Mouse (Mus musculus) T-helper 2 cell (primary cell): ENCODE results near the gene Kdm6b.

Experiments
- in situ Hi-C: fragments of 300-600 bp; cut with MboI, MseI; formaldehyde crosslinking; loops from one replicate; pipeline ENCODE4 v1.15.1; 2025; ENCODE audit warnings: high pct_unique_total_duplicates

Gene Kdm6b

DNA sequence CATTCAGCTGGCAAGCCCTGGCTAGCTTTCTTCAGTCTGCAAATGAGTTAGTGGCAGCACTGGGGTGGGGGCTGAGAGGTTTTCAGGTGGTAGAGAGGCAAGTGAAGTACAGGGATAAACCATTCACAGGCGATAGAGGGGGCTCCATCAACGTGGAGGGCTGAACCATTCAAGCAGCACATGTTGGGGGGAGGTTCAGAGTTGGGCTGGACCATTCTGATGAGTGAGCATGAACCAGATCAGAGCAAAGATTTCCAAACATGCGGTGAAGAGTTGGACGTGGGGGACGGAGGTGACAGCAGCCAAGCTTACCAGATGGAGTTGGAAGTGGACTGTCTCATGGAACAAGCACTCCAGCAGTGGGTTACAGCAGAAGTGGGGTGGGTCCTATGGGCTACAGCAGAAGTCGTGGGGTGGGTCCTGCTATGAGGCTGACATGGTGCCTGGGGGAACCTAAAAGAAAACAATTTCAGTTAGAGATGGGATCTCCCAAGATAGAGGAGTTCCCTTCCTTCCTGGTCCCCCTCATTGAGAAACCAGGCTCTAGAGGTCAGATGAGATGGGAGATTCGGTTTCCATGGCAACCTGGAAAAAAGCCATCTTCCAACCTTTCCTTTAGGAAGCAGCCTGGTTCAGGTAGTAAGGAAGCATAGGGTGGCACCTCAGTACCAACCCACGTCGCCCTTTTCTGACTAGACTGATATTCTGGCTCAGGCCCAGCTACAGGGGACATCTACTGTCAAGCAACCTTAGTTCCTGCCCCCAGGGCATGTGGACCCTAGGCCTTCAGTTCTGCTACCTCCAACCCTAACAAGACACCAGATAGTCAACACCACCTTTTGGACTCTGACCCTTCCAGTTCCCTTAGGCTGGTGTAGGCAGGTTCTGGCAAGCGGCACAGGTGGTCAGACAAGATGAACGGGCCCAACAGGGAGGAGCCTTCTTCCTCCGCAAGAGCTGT lies at the start of gene Kdm6b:
TSS of gene Kdm6b (minus strand) at position 455 of the 961 bp plus-strand sequence.
- in situ Hi-C loops = loop anchor here (25.0 kb wide), 1 partner anchor 1249 kb away; the partner anchor contains the start of genes Eno3, Pfn1 and Spag7

DNA sequence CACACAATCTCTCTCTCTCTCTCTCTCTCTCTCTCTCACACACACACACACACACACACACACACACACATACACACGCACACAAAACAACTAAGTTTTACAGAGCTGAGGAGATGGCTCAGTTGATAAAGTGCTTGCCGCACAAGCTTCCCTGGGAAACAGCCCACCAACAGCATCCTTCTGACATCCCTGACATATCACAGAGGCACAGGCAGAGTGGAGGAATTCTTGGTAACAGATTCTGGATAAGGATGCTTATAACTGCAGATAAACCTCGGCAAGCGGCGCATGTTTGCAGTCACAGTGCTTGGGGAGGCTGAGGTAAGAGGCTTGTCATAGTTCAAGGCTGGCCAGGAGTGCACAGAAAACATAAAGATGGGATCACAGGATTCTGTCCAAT lies 48.1 kb upstream of the Kdm6b start:
- in situ Hi-C loops = no loop called here

DNA sequence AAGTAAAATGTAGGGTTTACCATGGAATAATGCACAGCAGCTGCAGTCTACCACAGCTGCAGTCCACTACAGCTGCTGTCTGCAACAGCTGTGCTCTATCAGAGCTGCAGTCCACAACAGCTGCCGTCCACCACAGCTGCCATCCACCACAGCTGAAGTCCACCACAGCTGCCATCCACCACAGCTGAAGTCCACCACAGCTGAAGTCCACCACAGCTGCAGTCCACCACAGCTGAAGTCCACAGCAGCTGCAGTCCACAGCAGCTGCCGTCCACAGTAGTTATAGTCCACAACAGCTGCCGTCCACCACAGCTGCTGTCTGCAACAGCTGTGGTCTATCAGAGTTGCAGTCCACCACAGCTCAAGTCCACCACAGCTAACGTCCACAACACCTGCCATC lies 46.4 kb upstream of the Kdm6b start:
- in situ Hi-C loops = no loop called here

DNA sequence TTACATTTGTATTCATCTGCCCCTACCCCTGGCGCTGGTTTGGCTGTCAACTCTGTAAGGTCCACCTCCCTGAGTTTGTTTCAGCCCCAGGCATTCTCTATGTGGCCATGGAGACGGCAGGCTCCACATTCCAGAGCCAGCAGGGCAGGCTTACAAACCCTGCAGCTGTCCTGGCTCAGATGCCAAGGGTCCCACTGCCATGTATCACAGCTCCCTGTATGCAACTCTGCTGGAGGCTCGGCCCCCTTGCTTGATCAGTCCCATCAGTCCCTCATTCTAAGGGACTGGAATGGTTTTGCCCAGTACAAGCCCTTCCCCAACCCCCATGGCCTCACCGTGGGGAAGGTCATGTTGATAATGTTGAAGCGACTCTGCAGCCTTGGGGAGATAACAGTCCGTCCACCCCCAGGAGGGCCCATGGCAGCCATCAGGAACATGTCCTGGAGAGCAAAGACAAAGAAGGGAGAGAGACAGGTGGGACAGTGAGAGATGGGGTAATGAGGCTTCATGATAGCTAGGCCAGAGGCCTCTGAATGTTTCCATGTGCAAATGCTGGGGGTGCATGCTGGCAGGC lies 43.6 kb upstream of the Kdm6b start:
- in situ Hi-C loops = no loop called here

- in situ Hi-C loops = no loop called here
Measured at GRCm38 (mm10) chr11:69452114-69452867, 38.8 kb upstream of the Kdm6b start.

- in situ Hi-C loops = no loop called here
Measured at GRCm38 (mm10) chr11:69447299-69447698, 33.8 kb upstream of the Kdm6b start.

GRCm38 (mm10) chr11:69443328-69443727 lies 29.9 kb upstream of the Kdm6b start:
- in situ Hi-C loops = no loop called here

- in situ Hi-C loops = no loop called here
Measured at GRCm38 (mm10) chr11:69437291-69437690, 23.8 kb upstream of the Kdm6b start.

- in situ Hi-C loops = no loop called here
Measured at GRCm38 (mm10) chr11:69433189-69433588, 19.7 kb upstream of the Kdm6b start.

GRCm38 (mm10) chr11:69432640-69432982 lies 19.1 kb upstream of the Kdm6b start:
- in situ Hi-C loops = no loop called here

- in situ Hi-C loops = no loop called here
Measured at GRCm38 (mm10) chr11:69431829-69432639, 18.6 kb upstream of the Kdm6b start.

- in situ Hi-C loops = no loop called here
Measured at GRCm38 (mm10) chr11:69430631-69431030, 17.2 kb upstream of the Kdm6b start.

- in situ Hi-C loops = no loop called here
Measured at GRCm38 (mm10) chr11:69429313-69429712, 15.8 kb upstream of the Kdm6b start.

GRCm38 (mm10) chr11:69428751-69429150 lies 15.3 kb upstream of the Kdm6b start:
- in situ Hi-C loops = no loop called here

GRCm38 (mm10) chr11:69426246-69426645 lies 12.8 kb upstream of the Kdm6b start:
- in situ Hi-C loops = no loop called here

DNA sequence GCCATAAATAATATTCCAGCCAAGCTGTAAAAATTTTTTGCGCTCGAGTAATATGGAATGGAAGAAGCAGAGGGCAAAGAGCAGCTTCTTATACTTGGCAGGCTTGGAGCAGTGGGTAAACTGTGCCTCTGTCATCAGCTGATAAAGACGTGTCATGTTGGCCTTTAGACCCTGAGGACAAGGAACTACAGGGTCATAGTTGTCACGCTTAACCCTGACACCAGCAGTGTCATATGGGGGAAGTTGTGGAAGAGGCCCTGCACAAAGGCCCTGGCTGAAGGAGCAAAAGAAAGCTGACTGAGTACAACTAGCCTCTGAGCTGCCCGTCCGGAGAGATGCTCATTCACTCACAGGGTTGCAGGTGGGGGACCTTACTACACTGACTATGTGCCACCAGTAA lies 10.4 kb upstream of the Kdm6b start:
- in situ Hi-C loops = loop anchor here (25.0 kb wide), 1 partner anchor 1238 kb away; the partner anchor contains the start of genes Eno3, Pfn1 and Spag7

DNA sequence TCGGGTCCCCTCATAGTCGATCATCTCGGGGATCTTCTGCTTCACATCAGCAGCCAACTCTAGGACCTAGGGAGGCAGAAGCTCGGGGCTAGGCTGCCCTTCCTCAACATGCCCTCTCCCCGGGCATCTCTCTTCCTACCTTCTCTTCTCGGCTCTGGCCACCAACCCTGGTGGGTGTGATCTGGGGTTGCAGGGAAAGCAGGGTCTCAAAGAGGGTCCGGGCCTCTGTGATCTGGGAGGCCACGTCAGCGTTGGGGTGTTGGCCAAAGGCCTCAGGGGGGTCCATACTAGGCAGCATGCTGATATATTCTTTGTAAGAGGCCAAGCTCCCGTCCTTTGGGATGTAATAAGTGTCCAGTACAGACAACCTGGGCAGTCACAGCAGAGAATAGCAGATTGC lies 9.4 kb upstream of the Kdm6b start:
- in situ Hi-C loops = loop anchor here (25.0 kb wide), 1 partner anchor 1239 kb away; the partner anchor contains the start of genes Eno3, Pfn1 and Spag7

GRCm38 (mm10) chr11:69421131-69421977 lies 7.9 kb upstream of the Kdm6b start:
- in situ Hi-C loops = loop anchor here (25.0 kb wide), 1 partner anchor 1241 kb away; the partner anchor contains the start of genes Eno3, Pfn1 and Spag7

- in situ Hi-C loops = loop anchor here (25.0 kb wide), 1 partner anchor 1242 kb away; the partner anchor contains the start of genes Eno3, Pfn1 and Spag7
Measured at GRCm38 (mm10) chr11:69420554-69421000, 7.1 kb upstream of the Kdm6b start.
